Mouse (Mus musculus): ENCODE results near the gene 4922502D21Rik. TPM values are rescaled to one million over a fixed set of nuclear protein-coding genes. Genes with fewer than 3 reads are reported as not detected.

Gene 4922502D21Rik
- polyA plus RNA-seq, 1 experiment from 2014 or later: not detected

GRCm38 (mm10) chr6:129318395-129318794 lies 13.2 kb downstream of the 4922502D21Rik start:
- no peak overlapping the region for H3K4me3 ChIP-seq (ENCODE audit: low read depth, low read length)
- no peaks in the 10 kb centered on the region for H3K27me3 ChIP-seq (replicated peaks; ENCODE audit: control insufficient read depth, insufficient read depth, low read length)
- no peak overlapping the region for H3K9ac ChIP-seq (ENCODE audit: low read length)
- no peak overlapping the region for H3K4me2 ChIP-seq (ENCODE audit: low read length)
- no peak for ATAC-seq (replicated peaks; ENCODE audit: low FRiP score, low TSS enrichment, low read depth)
- WGBS: 45% methylated on average over 1 of the region's 1 CpGs
- no peak for DNase-seq (ENCODE audit: low spot score)
- H3K27ac ChIP-seq (ENCODE audit: low read depth): no peak overlapping the region
- no peaks in the 10 kb centered on the region for H3K36me3 ChIP-seq (ENCODE audit: control insufficient read depth, insufficient read depth, low read length)
- H3K9me3 ChIP-seq (ENCODE audit: control insufficient read depth, low read length): no peaks in the 10 kb centered on the region
- H3K4me1 ChIP-seq (replicated peaks; ENCODE audit: control insufficient read depth, insufficient read depth, low read length): no peaks in the 10 kb centered on the region

DNA sequence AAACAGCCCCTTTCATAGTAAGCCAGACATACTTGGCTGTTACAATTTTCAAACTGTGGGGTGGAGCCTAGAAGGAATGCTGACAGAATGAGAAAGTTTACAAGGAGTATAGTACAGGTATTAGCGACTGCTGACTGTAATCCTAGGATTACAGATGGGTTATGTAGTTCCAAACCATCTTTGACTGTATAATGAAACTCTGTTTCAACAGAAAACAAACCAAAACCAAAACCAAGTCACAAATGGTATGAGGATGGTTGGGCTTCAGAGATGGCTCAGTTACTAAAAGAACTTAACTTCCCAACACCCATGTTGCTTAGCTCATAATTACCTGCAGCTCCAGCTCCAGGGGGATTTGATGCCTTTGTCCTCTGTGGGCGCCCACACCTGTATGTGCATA lies 15.1 kb downstream of the 4922502D21Rik start:
- no peak overlapping the region for H3K4me3 ChIP-seq (ENCODE audit: low read depth, low read length)

DNA sequence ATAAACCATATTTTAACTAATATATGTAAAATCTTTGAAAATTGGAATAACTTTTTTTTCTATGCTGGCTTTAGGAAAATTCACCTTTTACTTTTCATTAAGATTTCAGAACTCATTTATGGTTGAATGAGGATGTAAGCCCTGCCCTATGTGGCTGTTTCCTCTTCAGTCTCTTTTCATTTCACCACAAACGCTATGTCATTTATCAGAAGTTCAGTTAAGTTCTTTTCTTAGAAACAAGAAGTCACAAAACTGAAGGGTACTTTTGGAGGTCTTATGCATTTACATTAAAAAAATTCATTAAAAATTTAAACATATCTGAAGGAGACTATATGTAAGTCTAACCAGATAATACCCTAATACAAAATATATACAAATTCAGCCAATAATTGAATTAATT lies 15.9 kb downstream of the 4922502D21Rik start:
- no peaks in the 10 kb centered on the region for H3K36me3 ChIP-seq (ENCODE audit: control insufficient read depth, insufficient read depth, low read length)
- no peaks in the 10 kb centered on the region for H3K9me3 ChIP-seq (ENCODE audit: control insufficient read depth, low read length)
- DNase-seq (ENCODE audit: low spot score) (no peak), ATAC-seq (replicated peaks; ENCODE audit: low FRiP score, low TSS enrichment, low read depth) (no peak)
- H3K4me2 ChIP-seq (ENCODE audit: low read length): no peak overlapping the region
- no peak overlapping the region for H3K4me3 ChIP-seq (ENCODE audit: low read depth, low read length)
- 89% methylated on average over 1 of the region's 1 CpGs for WGBS
- H3K4me1 ChIP-seq (replicated peaks; ENCODE audit: control insufficient read depth, insufficient read depth, low read length): no peaks in the 10 kb centered on the region
- H3K27me3 ChIP-seq (replicated peaks; ENCODE audit: control insufficient read depth, insufficient read depth, low read length): no peaks in the 10 kb centered on the region
- H3K9ac ChIP-seq (ENCODE audit: low read length): no peak overlapping the region
- H3K27ac ChIP-seq (ENCODE audit: low read depth): no peak overlapping the region

More for the DNA sequence above, 15.1 kb downstream of the 4922502D21Rik start:
- Histone ChIP-seq H3K27me3 (replicated peaks; ENCODE audit: control insufficient read depth, insufficient read depth, low read length) (no peaks in the 10 kb centered on the region), H3K9me3 (ENCODE audit: control insufficient read depth, low read length) (no peaks in the 10 kb centered on the region), H3K4me2 (ENCODE audit: low read length) (no peak overlapping the region), H3K27ac (ENCODE audit: low read depth) (no peak overlapping the region), H3K9ac (ENCODE audit: low read length) (no peak overlapping the region), H3K4me1 (replicated peaks; ENCODE audit: control insufficient read depth, insufficient read depth, low read length) (no peaks in the 10 kb centered on the region), H3K36me3 (ENCODE audit: control insufficient read depth, insufficient read depth, low read length) (no peaks in the 10 kb centered on the region)
- ATAC-seq (replicated peaks; ENCODE audit: low FRiP score, low TSS enrichment, low read depth) (no peak), DNase-seq (ENCODE audit: low spot score) (no peak)
- WGBS: 72% methylated on average over 2 of the region's 2 CpGs

DNA sequence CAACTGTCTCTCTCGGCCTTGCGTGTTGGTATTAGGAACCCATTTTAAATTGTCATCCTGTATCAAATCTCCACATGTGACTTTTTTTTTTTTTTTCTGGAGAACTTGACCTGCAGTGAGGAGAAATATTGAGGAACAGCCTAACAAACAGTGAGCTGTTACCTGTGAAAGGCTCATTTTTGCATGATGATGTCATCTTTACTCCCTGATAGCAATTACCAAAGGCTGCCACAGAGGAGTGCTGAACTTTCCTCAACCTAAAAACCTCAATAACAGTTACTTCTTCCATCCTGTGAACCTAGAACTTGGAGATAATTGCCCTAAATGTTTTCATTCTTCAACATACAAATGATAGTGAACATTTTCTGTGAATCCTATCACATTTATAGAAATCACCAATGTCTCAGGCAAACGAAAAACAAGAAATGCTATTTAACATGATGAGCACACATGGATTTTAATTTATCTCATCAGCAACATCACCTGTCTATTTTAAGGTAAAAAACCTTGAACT lies 16.9 kb downstream of the 4922502D21Rik start:
- H3K36me3 ChIP-seq (ENCODE audit: control insufficient read depth, insufficient read depth, low read length): no peaks in the 10 kb centered on the region
- H3K27me3 ChIP-seq (replicated peaks; ENCODE audit: control insufficient read depth, insufficient read depth, low read length): no peaks in the 10 kb centered on the region
- H3K4me1 ChIP-seq (replicated peaks; ENCODE audit: control insufficient read depth, insufficient read depth, low read length): no peaks in the 10 kb centered on the region
- ATAC-seq (replicated peaks; ENCODE audit: low FRiP score, low TSS enrichment, low read depth) (no peak), DNase-seq (ENCODE audit: low spot score) (no peak)
- WGBS: 87% methylated on average over 3 of the region's 3 CpGs
- no peak overlapping the region for H3K27ac ChIP-seq (ENCODE audit: low read depth)
- no peaks in the 10 kb centered on the region for H3K9me3 ChIP-seq (ENCODE audit: control insufficient read depth, low read length)
- no peak overlapping the region for H3K4me3 ChIP-seq (ENCODE audit: low read depth, low read length)
- H3K9ac ChIP-seq (ENCODE audit: low read length): no peak overlapping the region
- H3K4me2 ChIP-seq (ENCODE audit: low read length): no peak overlapping the region

DNA sequence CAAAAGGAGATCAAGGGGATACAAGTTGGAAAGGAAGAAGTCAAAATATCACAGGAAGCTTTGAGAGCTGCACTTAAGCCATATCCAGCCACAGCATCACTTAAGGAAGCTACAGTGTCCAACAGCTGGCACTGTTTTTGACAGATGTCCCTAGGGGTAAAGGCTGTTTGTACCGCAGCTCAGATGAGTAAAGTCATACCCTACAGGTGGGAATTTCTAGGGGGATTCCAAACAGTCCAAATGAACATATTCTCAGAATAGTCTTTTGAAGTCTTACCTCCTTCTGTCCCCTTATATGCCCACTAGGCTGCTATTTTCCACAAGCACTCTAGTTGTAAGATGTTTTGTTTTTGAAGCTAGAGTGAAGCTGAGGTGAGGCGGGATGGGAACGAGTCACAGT lies 19.1 kb downstream of the 4922502D21Rik start:
- no peak overlapping the region for H3K4me2 ChIP-seq (ENCODE audit: low read length)

DNA sequence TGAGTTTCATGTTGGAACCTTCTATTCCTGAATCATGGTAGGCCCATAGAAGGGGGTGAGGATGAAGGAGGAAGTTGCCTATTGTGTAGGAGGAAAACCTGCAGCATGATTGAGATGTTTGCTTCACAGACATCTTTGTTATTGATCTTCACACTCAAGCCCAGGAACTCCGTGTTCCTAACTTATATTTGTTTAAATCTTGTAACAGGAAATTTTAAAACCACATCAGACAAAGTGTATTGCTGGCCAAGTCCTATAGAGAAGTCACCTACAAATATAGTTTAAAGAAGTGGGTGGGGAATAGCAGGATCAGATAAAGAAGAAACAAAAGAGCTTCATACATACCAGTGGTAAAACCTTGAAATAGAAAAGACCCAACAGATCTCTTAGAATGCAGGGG lies 27.4 kb downstream of the 4922502D21Rik start:
- no peak for ATAC-seq (replicated peaks; ENCODE audit: low FRiP score, low TSS enrichment, low read depth)
- WGBS: 51% methylated on average over 1 of the region's 1 CpGs
- H3K4me1 ChIP-seq (replicated peaks; ENCODE audit: control insufficient read depth, insufficient read depth, low read length): no peaks in the 10 kb centered on the region
- no peaks in the 10 kb centered on the region for H3K9me3 ChIP-seq (ENCODE audit: control insufficient read depth, low read length)
- no peak overlapping the region for H3K27ac ChIP-seq (ENCODE audit: low read depth)
- H3K27me3 ChIP-seq (replicated peaks; ENCODE audit: control insufficient read depth, insufficient read depth, low read length): no peaks in the 10 kb centered on the region
- no peak overlapping the region for H3K9ac ChIP-seq (ENCODE audit: low read length)
- no peaks in the 10 kb centered on the region for H3K36me3 ChIP-seq (ENCODE audit: control insufficient read depth, insufficient read depth, low read length)
- no peak overlapping the region for H3K4me3 ChIP-seq (ENCODE audit: low read depth, low read length)
- no peak for DNase-seq (ENCODE audit: low spot score)
- no peak overlapping the region for H3K4me2 ChIP-seq (ENCODE audit: low read length)

More for the DNA sequence above, 19.1 kb downstream of the 4922502D21Rik start:
- H3K27ac ChIP-seq (ENCODE audit: low read depth): no peak overlapping the region
- no peak for ATAC-seq (replicated peaks; ENCODE audit: low FRiP score, low TSS enrichment, low read depth)
- H3K27me3 ChIP-seq (replicated peaks; ENCODE audit: control insufficient read depth, insufficient read depth, low read length): no peaks in the 10 kb centered on the region
- no peak overlapping the region for H3K4me3 ChIP-seq (ENCODE audit: low read depth, low read length)
- H3K36me3 ChIP-seq (ENCODE audit: control insufficient read depth, insufficient read depth, low read length): no peaks in the 10 kb centered on the region
- no peaks in the 10 kb centered on the region for H3K4me1 ChIP-seq (replicated peaks; ENCODE audit: control insufficient read depth, insufficient read depth, low read length)
- 87% methylated on average over 3 of the region's 3 CpGs for WGBS
- H3K9ac ChIP-seq (ENCODE audit: low read length): no peak overlapping the region
- no peak for DNase-seq (ENCODE audit: low spot score)
- no peaks in the 10 kb centered on the region for H3K9me3 ChIP-seq (ENCODE audit: control insufficient read depth, low read length)

GRCm38 (mm10) chr6:129288708-129289107 lies 42.9 kb downstream of the 4922502D21Rik start:
- Histone ChIP-seq H3K27me3 (replicated peaks; ENCODE audit: control insufficient read depth, insufficient read depth, low read length) (no peaks in the 10 kb centered on the region), H3K4me1 (replicated peaks; ENCODE audit: control insufficient read depth, insufficient read depth, low read length) (no peaks in the 10 kb centered on the region), H3K9me3 (ENCODE audit: control insufficient read depth, low read length) (no peaks in the 10 kb centered on the region), H3K4me2 (ENCODE audit: low read length) (no peak overlapping the region), H3K27ac (ENCODE audit: low read depth) (no peak overlapping the region), H3K36me3 (ENCODE audit: control insufficient read depth, insufficient read depth, low read length) (no peaks in the 10 kb centered on the region), H3K9ac (ENCODE audit: low read length) (no peak overlapping the region), H3K4me3 (ENCODE audit: low read depth, low read length) (no peak overlapping the region)
- DNase-seq (ENCODE audit: low spot score) (no peak), ATAC-seq (replicated peaks; ENCODE audit: low FRiP score, low TSS enrichment, low read depth) (no peak)

- Histone ChIP-seq H3K4me3 (ENCODE audit: low read depth, low read length) (no peak overlapping the region), H3K4me2 (ENCODE audit: low read length) (no peak overlapping the region), H3K9ac (ENCODE audit: low read length) (no peak overlapping the region), H3K4me1 (replicated peaks; ENCODE audit: control insufficient read depth, insufficient read depth, low read length) (no peaks in the 10 kb centered on the region), H3K36me3 (ENCODE audit: control insufficient read depth, insufficient read depth, low read length) (no peaks in the 10 kb centered on the region), H3K9me3 (ENCODE audit: control insufficient read depth, low read length) (no peaks in the 10 kb centered on the region), H3K27me3 (replicated peaks; ENCODE audit: control insufficient read depth, insufficient read depth, low read length) (no peaks in the 10 kb centered on the region), H3K27ac (ENCODE audit: low read depth) (no peak overlapping the region)
- 70% methylated on average over 7 of the region's 7 CpGs for WGBS
- ATAC-seq (replicated peaks; ENCODE audit: low FRiP score, low TSS enrichment, low read depth) (no peak), DNase-seq (ENCODE audit: low spot score) (no peak)
Observed at GRCm38 (mm10) chr6:129284384-129285104, 47.1 kb downstream of the 4922502D21Rik start.

GRCm38 (mm10) chr6:129283271-129283670 lies 48.3 kb downstream of the 4922502D21Rik start:
- Histone ChIP-seq H3K27me3 (replicated peaks; ENCODE audit: control insufficient read depth, insufficient read depth, low read length) (no peaks in the 10 kb centered on the region), H3K27ac (ENCODE audit: low read depth) (no peak overlapping the region), H3K4me1 (replicated peaks; ENCODE audit: control insufficient read depth, insufficient read depth, low read length) (no peaks in the 10 kb centered on the region), H3K36me3 (ENCODE audit: control insufficient read depth, insufficient read depth, low read length) (no peaks in the 10 kb centered on the region), H3K4me2 (ENCODE audit: low read length) (no peak overlapping the region), H3K4me3 (ENCODE audit: low read depth, low read length) (no peak overlapping the region), H3K9me3 (ENCODE audit: control insufficient read depth, low read length) (no peaks in the 10 kb centered on the region), H3K9ac (ENCODE audit: low read length) (no peak overlapping the region)
- DNase-seq (ENCODE audit: low spot score) (no peak), ATAC-seq (replicated peaks; ENCODE audit: low FRiP score, low TSS enrichment, low read depth) (no peak)
- WGBS: 65% methylated on average over 3 of the region's 3 CpGs

Data from intestine, embryonic 14.5 days (tissue).